Mouse (Mus musculus) hindbrain, postnatal 0 days (tissue): ENCODE data around the gene Cuedc1. TPM values are rescaled to one million over a fixed set of nuclear protein-coding genes. Genes with fewer than 3 reads are reported as not detected.

Experiments
- ATAC-seq: fragments of 200-750 bp; cut with Nextera tagmentation; 2 replicates; pipeline ENCODE4 v1.8.0; 2017; ENCODE audit warnings: mild to moderate bottlenecking, moderate TSS enrichment, moderate library complexity
- DNase-seq: peaks from one replicate; pipeline ENCODE4 v3.0.0-alpha.2; 2015; ENCODE audit warnings: low spot score
- H3K27ac ChIP-seq: fragments of 300-500 bp; sonication (generic); 2 replicates; pipeline ENCODE4 v1.5.1; 2014; ENCODE audit warnings: mild to moderate bottlenecking
- H3K27me3 ChIP-seq: fragments of 300-500 bp; sonication (generic); 2 replicates; pipeline ENCODE4 v1.6.1; 2014; ENCODE audit warnings: low read length, mixed read lengths; ENCODE audit not compliant: insufficient read depth
- H3K36me3 ChIP-seq: fragments of 300-500 bp; sonication (generic); 2 replicates; pipeline ENCODE4 v1.6.1; 2014; ENCODE audit warnings: low read length, mixed read lengths; ENCODE audit not compliant: insufficient read depth
- H3K4me1 ChIP-seq: fragments of 300-500 bp; sonication (generic); 2 replicates; pipeline ENCODE4 v1.6.1; 2014; ENCODE audit warnings: antibody characterized with exemption, low read length, mixed read lengths; ENCODE audit not compliant: insufficient read depth
- H3K4me2 ChIP-seq: fragments of 300-500 bp; sonication (generic); 2 replicates; pipeline ENCODE4 v1.6.1; 2014; ENCODE audit warnings: low read depth, mild to moderate bottlenecking, low read length, moderate library complexity, mixed read lengths
- H3K4me3 ChIP-seq: fragments of 300-500 bp; sonication (generic); 2 replicates; pipeline ENCODE4 v1.5.1; 2014; ENCODE audit warnings: low read length
- H3K9ac ChIP-seq: fragments of 300-500 bp; sonication (generic); replicated peaks from 2 replicates; pipeline ENCODE4 v1.6.1; 2014; ENCODE audit warnings: mild to moderate bottlenecking, low read length, moderate library complexity, mixed read lengths
- H3K9me3 ChIP-seq: fragments of 300-500 bp; sonication (generic); 2 replicates; pipeline ENCODE4 v1.6.1; 2016; ENCODE audit warnings: low read length, mixed read lengths
- CTCF ChIP-seq: IDR thresholded peaks from 2 replicates; pipeline ENCODE4 v1.5.1; 2016; ENCODE audit warnings: antibody characterized with exemption, control low read depth, low read depth
- WGBS: fragments of 180-500 bp; shearing (Covaris S2); extraction: QIAGEN DNeasy Blood & Tissue Kit; methylation state at CpG from one replicate; pipeline ENCODE4 v1.1.7; 2014; 5-methylcytosine and 5-hydroxymethylcytosine counted together
- polyA plus RNA-seq: library from polyadenylated mRNA; unstranded; fragments of >200 nt; fragmentation: Nextera tagmentation; extraction: Ambion mirVana; gene quantifications from 2 replicates; pipeline ENCODE4 v1.2.1, GENCODE M21; 2015
- total RNA-seq: library from RNA; depleted of rRNA; stranded (reverse); fragments of >200 nt; gene quantifications from 2 replicates; pipeline ENCODE4 v1.2.3, GENCODE M21; 2014

Gene Cuedc1
- total and polyA plus RNA-seq, 2 experiments from 2014 or later, result 35.8 to 44.6 TPM

GRCm38 (mm10) chr11:88166471-88166870, 68.6 kb downstream of the Cuedc1 start:
- H3K4me2 ChIP-seq, result no peak overlapping the region
- no peak for ATAC-seq
- 76% methylated on average over 7 of the region's 7 CpGs for WGBS

GRCm38 (mm10) chr11:88168611-88169010, 70.8 kb downstream of the Cuedc1 start:
- no peaks in the 10 kb centered on the region for H3K27me3 ChIP-seq
- ATAC-seq (peak; percentile 56), DNase-seq (peak; percentile 38)
- no peaks in the 10 kb centered on the region for H3K36me3 ChIP-seq
- H3K4me1 ChIP-seq, result peaks cover 11% of the 10 kb centered on the region
- H3K27ac ChIP-seq, result no peak overlapping the region
- no peaks in the 10 kb centered on the region for H3K9me3 ChIP-seq
- H3K9ac ChIP-seq, result no peak overlapping the region
- no peak for TF ChIP-seq CTCF
- WGBS, result 31% methylated on average over 3 of the region's 3 CpGs
- H3K4me3 ChIP-seq, result no peak overlapping the region
- H3K4me2 ChIP-seq, result no peak overlapping the region

More at GRCm38 (mm10) chr11:88166471-88166870, 68.6 kb downstream of the Cuedc1 start:
- Histone ChIP-seq H3K27ac (peak overlapping the region; percentile 41; the same call in 1 of the 2 replicates), H3K4me3 (no peak overlapping the region), H3K4me1 (peaks cover 13% of the 10 kb centered on the region), H3K9me3 (no peaks in the 10 kb centered on the region), H3K9ac (no peak overlapping the region), H3K36me3 (no peaks in the 10 kb centered on the region), H3K27me3 (no peaks in the 10 kb centered on the region)
- TF ChIP-seq CTCF, result no peak
- no peak for DNase-seq

- no peak for TF ChIP-seq CTCF
- Histone ChIP-seq H3K27me3 (no peaks in the 10 kb centered on the region), H3K36me3 (no peaks in the 10 kb centered on the region), H3K27ac (no peak overlapping the region), H3K4me2 (no peak overlapping the region), H3K4me1 (peaks cover 11% of the 10 kb centered on the region), H3K4me3 (no peak overlapping the region), H3K9me3 (no peaks in the 10 kb centered on the region), H3K9ac (0 out of 2 replicates have a peak overlapping the region, but pooled peaks have one; percentile 5)
- DNase-seq (no peak), ATAC-seq (no peak)
- WGBS, result 39% methylated on average over 32 of the region's 32 CpGs
Measured at GRCm38 (mm10) chr11:88169531-88170040, 71.7 kb downstream of the Cuedc1 start.

- no peaks in the 10 kb centered on the region for H3K9me3 ChIP-seq
- H3K4me2 ChIP-seq, result no peak overlapping the region
- 49% methylated on average over 3 of the region's 3 CpGs for WGBS
- H3K9ac ChIP-seq, result no peak overlapping the region
- ATAC-seq (no peak), DNase-seq (no peak)
- no peaks in the 10 kb centered on the region for H3K36me3 ChIP-seq
- H3K27me3 ChIP-seq, result no peaks in the 10 kb centered on the region
- no peak overlapping the region for H3K27ac ChIP-seq
- no peak overlapping the region for H3K4me3 ChIP-seq
- TF ChIP-seq CTCF, result no peak
- H3K4me1 ChIP-seq, result peaks cover 9% of the 10 kb centered on the region
Measured at GRCm38 (mm10) chr11:88170606-88171005, 72.7 kb downstream of the Cuedc1 start.

- DNase-seq, result peak; percentile 44
- no peak overlapping the region for H3K4me3 ChIP-seq
- H3K9me3 ChIP-seq, result no peaks in the 10 kb centered on the region
- peaks cover 7% of the 10 kb centered on the region; the same call in 1 of the 2 replicates for H3K4me1 ChIP-seq
- no peak overlapping the region for H3K4me2 ChIP-seq
- 52% methylated on average over 15 of the region's 15 CpGs for WGBS
- no peak overlapping the region for H3K9ac ChIP-seq
- H3K36me3 ChIP-seq, result no peaks in the 10 kb centered on the region
- ATAC-seq, result no peak
- H3K27ac ChIP-seq, result no peak overlapping the region
- no peaks in the 10 kb centered on the region for H3K27me3 ChIP-seq
- TF ChIP-seq CTCF, result no peak
Measured at GRCm38 (mm10) chr11:88171876-88172442, 74.1 kb downstream of the Cuedc1 start.

GRCm38 (mm10) chr11:88172601-88173325, 74.9 kb downstream of the Cuedc1 start:
- H3K27ac ChIP-seq, result peak overlapping the region; percentile 37; the same call in 1 of the 2 replicates
- H3K9me3 ChIP-seq, result no peaks in the 10 kb centered on the region
- no peak overlapping the region for H3K4me3 ChIP-seq
- peak; percentile 65 for DNase-seq
- 36% methylated on average over 10 of the region's 10 CpGs for WGBS
- no peak overlapping the region for H3K9ac ChIP-seq
- no peak for TF ChIP-seq CTCF
- H3K36me3 ChIP-seq, result no peaks in the 10 kb centered on the region
- H3K4me2 ChIP-seq, result no peak overlapping the region
- H3K27me3 ChIP-seq, result no peaks in the 10 kb centered on the region
- ATAC-seq, result peak; percentile 56
- H3K4me1 ChIP-seq, result peaks cover 7% of the 10 kb centered on the region; the same call in 1 of the 2 replicates
